Mouse (Mus musculus) heart, embryonic 10.5 days (tissue): Measurements from ENCODE around the gene Srek1. TPM values are rescaled to one million over a fixed set of nuclear protein-coding genes. Genes with fewer than 3 reads are reported as not detected.
A peak's percentile ranks its signal among the peaks of the same experiment; 100 is the strongest.

Experiments used
- DNase-seq: peaks from one replicate; pipeline ENCODE4 v3.0.0-alpha.2; 2017; ENCODE audit warnings: low spot score
- H3K27ac ChIP-seq: fragments of 300-500 bp; sonication (generic); 2 replicates; pipeline ENCODE4 v1.5.1; 2016; ENCODE audit warnings: mild to moderate bottlenecking
- H3K27me3 ChIP-seq: fragments of 300-500 bp; sonication (generic); 2 replicates; pipeline ENCODE4 v1.6.1; 2016; ENCODE audit warnings: mild to moderate bottlenecking; ENCODE audit not compliant: poor library complexity, insufficient read depth, severe bottlenecking
- H3K36me3 ChIP-seq: fragments of 300-500 bp; sonication (generic); 2 replicates; pipeline ENCODE4 v1.6.1; 2016; ENCODE audit warnings: mild to moderate bottlenecking, moderate library complexity
- H3K4me1 ChIP-seq: fragments of 300-500 bp; sonication (generic); 2 replicates; pipeline ENCODE4 v1.6.1; 2016; ENCODE audit warnings: mild to moderate bottlenecking
- H3K4me3 ChIP-seq: fragments of 300-500 bp; sonication (generic); 2 replicates; pipeline ENCODE4 v1.5.1; 2016; ENCODE audit warnings: mild to moderate bottlenecking, moderate library complexity
- H3K9me3 ChIP-seq: fragments of 300-500 bp; sonication (generic); 2 replicates; pipeline ENCODE4 v1.6.1; 2016; ENCODE audit warnings: mild to moderate bottlenecking, moderate library complexity
- WGBS: fragments of 180-500 bp; shearing (Covaris S2); methylation state at CpG from one replicate; pipeline ENCODE4 v1.1.7; 2016; 5-methylcytosine and 5-hydroxymethylcytosine counted together
- polyA plus RNA-seq: library from polyadenylated mRNA; unstranded; fragments of >200 nt; fragmentation: Nextera tagmentation; extraction: Ambion mirVana; gene quantifications from 2 replicates; pipeline ENCODE4 v1.2.1, GENCODE M21; 2016

Gene Srek1
- polyA plus RNA-seq, result 58.3 and 63.2 TPM in 2 replicates

- Histone ChIP-seq H3K36me3 (peaks cover 8% of the 10 kb centered on the region; the same call in 1 of the 2 replicates), H3K4me3 (peak within 1 kb of the TSS; percentile 86), H3K4me1 (peaks cover 15% of the 10 kb centered on the region), H3K27me3 (no peaks in the 10 kb centered on the region), H3K9me3 (no peaks in the 10 kb centered on the region), H3K27ac (peak within 1 kb of the TSS; percentile 99)
- DNase-seq, result peak; percentile 96
- under 1% methylated on average over 81 of the region's 81 CpGs for WGBS
These were observed at the start of gene Srek1 for GRCm38 (mm10) chr13:103774119-103774757. Srek1 (minus strand) TSS chr13:103774608.

- Histone ChIP-seq H3K27me3 (no peaks in the 10 kb centered on the region), H3K27ac (no peak overlapping the region), H3K9me3 (no peaks in the 10 kb centered on the region), H3K36me3 (peaks cover 19% of the 10 kb centered on the region), H3K4me3 (no peak overlapping the region), H3K4me1 (0 out of 2 replicates have a peak, but pooled peaks cover 5% of the 10 kb centered on the region)
- DNase-seq, result no peak
- 88% methylated on average over 1 of the region's 1 CpGs for WGBS
These were observed 47.9 kb upstream of the Srek1 start for GRCm38 (mm10) chr13:103822270-103822669.

- 38% methylated on average over 5 of the region's 5 CpGs for WGBS
- no peaks in the 10 kb centered on the region for H3K27me3 ChIP-seq
- H3K36me3 ChIP-seq, result peaks cover 21% of the 10 kb centered on the region
- no peak overlapping the region for H3K27ac ChIP-seq
- no peak overlapping the region for H3K4me3 ChIP-seq
- H3K4me1 ChIP-seq, result 0 out of 2 replicates have a peak, but pooled peaks cover 5% of the 10 kb centered on the region
- H3K9me3 ChIP-seq, result no peaks in the 10 kb centered on the region
- DNase-seq, result no peak
These were observed 45.0 kb upstream of the Srek1 start for GRCm38 (mm10) chr13:103819377-103819776.

- WGBS, result 95% methylated on average over 3 of the region's 3 CpGs
- Histone ChIP-seq H3K4me1 (0 out of 2 replicates have a peak, but pooled peaks cover 5% of the 10 kb centered on the region), H3K27me3 (no peaks in the 10 kb centered on the region), H3K36me3 (peaks cover 21% of the 10 kb centered on the region), H3K27ac (no peak overlapping the region), H3K4me3 (no peak overlapping the region), H3K9me3 (no peaks in the 10 kb centered on the region)
- no peak for DNase-seq
These were observed 43.5 kb upstream of the Srek1 start for GRCm38 (mm10) chr13:103817935-103818334.

- no peak for DNase-seq
- Histone ChIP-seq H3K27me3 (no peaks in the 10 kb centered on the region), H3K4me1 (peaks cover 17% of the 10 kb centered on the region), H3K36me3 (0 out of 2 replicates have a peak, but pooled peaks cover 1% of the 10 kb centered on the region), H3K4me3 (no peak overlapping the region), H3K27ac (no peak overlapping the region), H3K9me3 (no peaks in the 10 kb centered on the region)
- 46% methylated on average over 5 of the region's 5 CpGs for WGBS
These were observed 33.1 kb upstream of the Srek1 start for GRCm38 (mm10) chr13:103807464-103807863.

GRCm38 (mm10) chr13:103806210-103806851, 31.9 kb upstream of the Srek1 start:
- Histone ChIP-seq H3K27ac (no peak overlapping the region), H3K4me3 (no peak overlapping the region), H3K27me3 (no peaks in the 10 kb centered on the region), H3K36me3 (no peaks in the 10 kb centered on the region), H3K4me1 (peaks cover 17% of the 10 kb centered on the region), H3K9me3 (no peaks in the 10 kb centered on the region)
- WGBS, result 42% methylated on average over 6 of the region's 6 CpGs
- DNase-seq, result no peak

GRCm38 (mm10) chr13:103803721-103804120, 29.3 kb upstream of the Srek1 start:
- Histone ChIP-seq H3K27me3 (no peaks in the 10 kb centered on the region), H3K4me3 (no peak overlapping the region), H3K36me3 (no peaks in the 10 kb centered on the region), H3K27ac (no peak overlapping the region), H3K9me3 (no peaks in the 10 kb centered on the region), H3K4me1 (peaks cover 17% of the 10 kb centered on the region)
- DNase-seq, result no peak
- WGBS, result 74% methylated on average over 5 of the region's 5 CpGs

- Histone ChIP-seq H3K36me3 (no peaks in the 10 kb centered on the region), H3K9me3 (no peaks in the 10 kb centered on the region), H3K27ac (no peak overlapping the region), H3K4me1 (peaks cover 2% of the 10 kb centered on the region; the same call in 1 of the 2 replicates), H3K27me3 (no peaks in the 10 kb centered on the region), H3K4me3 (no peak overlapping the region)
- DNase-seq, result no peak
- 93% methylated on average over 1 of the region's 1 CpGs for WGBS
These were observed 26.6 kb upstream of the Srek1 start for GRCm38 (mm10) chr13:103801021-103801420.

- no peak overlapping the region for H3K4me3 ChIP-seq
- no peaks in the 10 kb centered on the region for H3K27me3 ChIP-seq
- no peaks in the 10 kb centered on the region for H3K36me3 ChIP-seq
- no peak for DNase-seq
- no peaks in the 10 kb centered on the region for H3K4me1 ChIP-seq
- 84% methylated on average over 9 of the region's 9 CpGs for WGBS
- H3K9me3 ChIP-seq, result no peaks in the 10 kb centered on the region
- H3K27ac ChIP-seq, result no peak overlapping the region
These were observed 20.5 kb upstream of the Srek1 start for GRCm38 (mm10) chr13:103794688-103795543.

GRCm38 (mm10) chr13:103779922-103780585, 5.6 kb upstream of the Srek1 start:
- no peak overlapping the region for H3K27ac ChIP-seq
- H3K9me3 ChIP-seq, result no peaks in the 10 kb centered on the region
- no peak overlapping the region for H3K4me3 ChIP-seq
- H3K4me1 ChIP-seq, result no peaks in the 10 kb centered on the region
- H3K27me3 ChIP-seq, result no peaks in the 10 kb centered on the region
- H3K36me3 ChIP-seq, result no peaks in the 10 kb centered on the region
- WGBS, result 31% methylated on average over 11 of the region's 11 CpGs
- DNase-seq, result no peak

GRCm38 (mm10) chr13:103777126-103777525, 2.7 kb upstream of the Srek1 start:
- 58% methylated on average over 8 of the region's 8 CpGs for WGBS
- Histone ChIP-seq H3K27ac (no peak overlapping the region), H3K9me3 (no peaks in the 10 kb centered on the region), H3K36me3 (no peaks in the 10 kb centered on the region), H3K4me1 (peaks cover 8% of the 10 kb centered on the region; the same call in 1 of the 2 replicates), H3K4me3 (no peak overlapping the region), H3K27me3 (no peaks in the 10 kb centered on the region)
- DNase-seq, result no peak

- WGBS, result 2% methylated on average over 36 of the region's 36 CpGs
- Histone ChIP-seq H3K27ac (peak overlapping the region; percentile 99), H3K4me1 (peaks cover 15% of the 10 kb centered on the region), H3K36me3 (peaks cover 8% of the 10 kb centered on the region; the same call in 1 of the 2 replicates), H3K4me3 (peak overlapping the region; percentile 86), H3K9me3 (no peaks in the 10 kb centered on the region), H3K27me3 (no peaks in the 10 kb centered on the region)
- DNase-seq, result no peak
These were observed 845 bp downstream of the Srek1 start for GRCm38 (mm10) chr13:103773407-103774118.
